Mouse (Mus musculus) CH12.LX (cell line): ENCODE measurements around the gene Thrb.

Experiments used
- CHD1 ChIP-seq: IDR thresholded peaks from 2 replicates; pipeline ENCODE4 v1.6.1; 2012; ENCODE audit warnings: low read depth, low read length, improper control_type of control experiment, inconsistent platforms
- CTCF ChIP-seq, 2 experiments: IDR thresholded peaks in 1 of 2; conservative IDR thresholded peaks in 1 of 2; 2 replicates each; pipeline ENCODE4 v1.5.1; 2011 to 2012; ENCODE audit warnings: low read depth in 2 of 2, low read length in 2 of 2, improper control_type of control experiment in 1 of 2, inconsistent platforms in 1 of 2, mild to moderate bottlenecking in 1 of 2, moderate library complexity in 1 of 2
- EP300 ChIP-seq: IDR thresholded peaks from 2 replicates; pipeline ENCODE4 v1.6.1; 2011; ENCODE audit warnings: low read length, improper control_type of control experiment
- ETS1 ChIP-seq: conservative IDR thresholded peaks from 2 replicates; pipeline ENCODE4 v1.6.1; 2012; ENCODE audit warnings: low read depth, mild to moderate bottlenecking, inconsistent platforms, low read length, improper control_type of control experiment, moderate library complexity
- MAZ ChIP-seq: IDR thresholded peaks from 2 replicates; pipeline ENCODE4 v1.6.1; 2012; ENCODE audit warnings: low read depth, mild to moderate bottlenecking, inconsistent platforms, low read length, improper control_type of control experiment, moderate library complexity
- NRF1 ChIP-seq: IDR thresholded peaks from 2 replicates; pipeline ENCODE4 v1.6.1; 2014; ENCODE audit warnings: low read depth, mild to moderate bottlenecking, inconsistent platforms, low read length, improper control_type of control experiment, moderate library complexity
- PAX5 ChIP-seq: IDR thresholded peaks from 2 replicates; pipeline ENCODE4 v1.6.1; 2012; ENCODE audit warnings: low read length, inconsistent platforms, mixed read lengths
- POLR2A ChIP-seq: IDR thresholded peaks from 2 replicates; pipeline ENCODE4 v1.6.1; 2011; ENCODE audit warnings: low read depth, mild to moderate bottlenecking, improper control_type of control experiment, low read length
- TCF12 ChIP-seq: IDR thresholded peaks from 2 replicates; pipeline ENCODE4 v1.6.1; 2014; ENCODE audit warnings: low read depth, mild to moderate bottlenecking, inconsistent platforms, low read length, improper control_type of control experiment
- UBTF ChIP-seq: IDR thresholded peaks from 2 replicates; pipeline ENCODE4 v1.6.1; 2012; ENCODE audit warnings: low read depth, mild to moderate bottlenecking, inconsistent platforms, low read length, improper control_type of control experiment, moderate library complexity
- USF1 ChIP-seq: IDR thresholded peaks from 2 replicates; pipeline ENCODE4 v1.6.1; 2014; ENCODE audit warnings: low read depth, mild to moderate bottlenecking, inconsistent platforms, low read length, improper control_type of control experiment
- ZC3H11A ChIP-seq: IDR thresholded peaks from 2 replicates; pipeline ENCODE4 v1.6.1; 2012; ENCODE audit warnings: low read depth, mild to moderate bottlenecking, inconsistent platforms, low read length, improper control_type of control experiment

GRCm38 (mm10) chr14:17733077-17733778, 73.2 kb downstream of the Thrb start:
- TF ChIP-seq CTCF (conservative IDR thresholded peaks at IDR 0.05 in 1 of 2, IDR thresholded peaks at IDR 0.05 in 1 of 2; ENCODE audit: low read depth in 2 of 2, low read length in 2 of 2) (no peak), NRF1 (no peak), PAX5 (no peak), POLR2A (no peak), CHD1 (no peak), UBTF (no peak), USF1 (no peak), ETS1 (no peak), ZC3H11A (no peak), EP300 (no peak), TCF12 (no peak), MAZ (no peak)
